Mouse (Mus musculus): ENCODE data around the gene Ccdc69. TPM values are rescaled to one million over a fixed set of nuclear protein-coding genes. Genes with fewer than 3 reads are reported as not detected.

The Ccdc69 gene
- polyA plus RNA-seq, 1 experiment from 2014 or later, result 0.41 TPM

DNA sequence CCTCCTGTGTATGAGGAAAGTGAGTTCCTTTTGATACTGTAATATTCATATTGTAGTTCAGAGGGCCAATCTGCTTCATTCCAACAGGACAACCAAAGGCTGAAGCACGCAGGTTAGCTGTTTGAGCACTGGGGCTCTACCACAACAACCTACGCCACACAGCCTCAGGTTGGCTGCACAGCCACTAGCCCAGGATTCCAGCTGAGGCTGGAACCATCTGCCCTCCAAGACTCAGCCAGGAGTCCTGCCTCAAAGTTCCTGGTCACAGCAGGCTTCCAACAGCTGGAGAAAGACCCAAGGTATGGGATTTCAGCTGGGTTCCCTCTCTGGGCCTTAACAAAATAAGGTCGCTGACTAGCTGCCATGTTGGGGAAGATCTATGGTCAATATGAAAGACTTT lies 54.3 kb downstream of the Ccdc69 start:
- H3K27me3 ChIP-seq (ENCODE audit: control insufficient read depth, insufficient read depth, low read length), result no peaks in the 10 kb centered on the region
- no peak overlapping the region for H3K4me3 ChIP-seq (ENCODE audit: low read depth, low read length)
- no peak for DNase-seq (ENCODE audit: low spot score, missing footprints)
- 81% methylated on average over 3 of the region's 3 CpGs for WGBS
- H3K27ac ChIP-seq (ENCODE audit: low read depth, low read length), result peak overlapping the region; percentile 54
- no peaks in the 10 kb centered on the region for H3K9me3 ChIP-seq (ENCODE audit: control insufficient read depth, low read length)
- peak overlapping the region; percentile 29; the same call in 1 of the 2 replicates for H3K4me2 ChIP-seq
- ATAC-seq (ENCODE audit: low FRiP score), result no peak
- H3K9ac ChIP-seq (ENCODE audit: low read length), result peak overlapping the region; percentile 45; the same call in 1 of the 2 replicates
- no peaks in the 10 kb centered on the region for H3K36me3 ChIP-seq (ENCODE audit: control insufficient read depth, insufficient read depth, low read length)
- peaks cover 21% of the 10 kb centered on the region for H3K4me1 ChIP-seq (ENCODE audit: control insufficient read depth, insufficient read depth, low read length)

DNA sequence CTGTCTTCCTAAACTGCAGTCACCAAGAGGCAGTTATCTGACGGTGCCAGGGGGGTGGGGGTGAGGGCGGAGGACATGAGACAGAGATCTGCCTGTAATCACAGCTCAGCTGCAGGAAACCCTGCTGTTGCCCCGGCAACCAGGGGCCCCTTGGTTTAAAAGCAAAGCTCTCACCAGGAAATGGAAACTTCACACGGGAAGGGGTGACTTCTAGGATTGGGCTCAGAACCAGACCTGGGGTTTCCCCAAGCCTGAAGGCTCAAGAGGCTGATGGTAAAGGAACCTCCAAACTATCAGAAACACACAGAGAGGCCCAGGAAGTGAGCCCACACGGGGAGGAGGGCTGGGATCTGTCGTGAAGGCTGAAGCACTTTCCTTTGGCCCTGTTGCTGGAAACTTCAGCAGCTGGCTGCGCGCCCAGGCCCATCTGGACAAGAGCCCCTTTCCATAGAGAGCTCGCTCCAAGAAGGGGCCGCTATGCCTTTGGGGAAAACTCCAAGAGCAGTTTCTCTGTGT lies 54.8 kb downstream of the Ccdc69 start:
- WGBS, result 20% methylated on average over 10 of the region's 10 CpGs
- Histone ChIP-seq H3K36me3 (ENCODE audit: control insufficient read depth, insufficient read depth, low read length) (no peaks in the 10 kb centered on the region), H3K4me3 (ENCODE audit: low read depth, low read length) (no peak overlapping the region), H3K4me2 (peak overlapping the region; percentile 29; the same call in 1 of the 2 replicates), H3K4me1 (ENCODE audit: control insufficient read depth, insufficient read depth, low read length) (peaks cover 21% of the 10 kb centered on the region), H3K27me3 (ENCODE audit: control insufficient read depth, insufficient read depth, low read length) (no peaks in the 10 kb centered on the region), H3K9me3 (ENCODE audit: control insufficient read depth, low read length) (no peaks in the 10 kb centered on the region), H3K27ac (ENCODE audit: low read depth, low read length) (peak overlapping the region; percentile 54), H3K9ac (ENCODE audit: low read length) (peak overlapping the region; percentile 45)
- peak; percentile 86 for ATAC-seq (ENCODE audit: low FRiP score)
- DNase-seq (ENCODE audit: low spot score, missing footprints), result peak; percentile 97

DNA sequence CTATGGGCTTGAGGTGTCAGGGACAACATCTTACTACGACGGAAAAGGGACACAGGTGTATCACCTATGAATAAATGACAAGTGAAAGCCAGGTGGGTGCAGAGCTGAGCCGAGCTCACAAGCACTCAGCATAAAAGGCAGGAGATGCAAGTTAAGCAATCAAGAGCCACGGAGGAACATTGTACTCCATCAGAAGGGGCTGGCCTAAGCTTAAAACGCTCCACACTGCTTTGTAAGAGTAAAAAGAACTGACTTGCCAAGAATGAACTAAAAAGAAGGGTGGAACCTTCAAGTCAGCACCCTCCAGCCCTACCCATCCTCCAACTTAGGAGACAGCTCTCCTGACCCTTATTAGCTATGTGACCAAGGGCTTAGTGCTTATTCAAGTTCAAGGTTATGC lies 55.4 kb downstream of the Ccdc69 start:
- Histone ChIP-seq H3K4me1 (ENCODE audit: control insufficient read depth, insufficient read depth, low read length) (peaks cover 21% of the 10 kb centered on the region), H3K4me3 (ENCODE audit: low read depth, low read length) (no peak overlapping the region), H3K9ac (ENCODE audit: low read length) (no peak overlapping the region), H3K27me3 (ENCODE audit: control insufficient read depth, insufficient read depth, low read length) (no peaks in the 10 kb centered on the region), H3K9me3 (ENCODE audit: control insufficient read depth, low read length) (no peaks in the 10 kb centered on the region), H3K27ac (ENCODE audit: low read depth, low read length) (peak overlapping the region; percentile 10; the same call in 1 of the 2 replicates), H3K36me3 (ENCODE audit: control insufficient read depth, insufficient read depth, low read length) (no peaks in the 10 kb centered on the region), H3K4me2 (no peak overlapping the region; the same call in 1 of the 2 replicates)
- WGBS, result 69% methylated on average over 5 of the region's 5 CpGs
- peak; percentile 35; the same call in 1 of the 2 replicates for ATAC-seq (ENCODE audit: low FRiP score)
- DNase-seq (ENCODE audit: low spot score, missing footprints), result no peak

DNA sequence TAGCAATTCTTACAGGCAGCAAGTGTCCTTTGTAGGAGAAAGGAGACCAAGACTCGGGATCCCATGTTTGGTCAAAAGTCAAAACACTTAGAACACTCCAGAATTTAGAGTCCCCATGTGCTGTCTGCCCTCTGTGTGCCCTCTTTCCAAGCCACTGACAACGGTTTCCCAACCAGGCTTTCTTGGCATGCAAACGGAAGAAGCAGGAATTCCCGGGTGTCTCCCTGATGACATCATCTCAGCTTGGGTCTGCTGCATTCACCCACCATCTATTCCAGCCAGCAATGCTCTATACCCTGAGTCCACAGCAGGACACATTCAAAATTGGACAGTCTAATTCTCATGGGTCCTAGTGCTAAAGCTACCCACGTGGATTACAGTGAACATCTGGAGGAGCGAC lies 56.1 kb downstream of the Ccdc69 start:
- 74% methylated on average over 6 of the region's 6 CpGs for WGBS
- Histone ChIP-seq H3K9me3 (ENCODE audit: control insufficient read depth, low read length) (no peaks in the 10 kb centered on the region), H3K4me2 (no peak overlapping the region), H3K9ac (ENCODE audit: low read length) (no peak overlapping the region), H3K27ac (ENCODE audit: low read depth, low read length) (no peak overlapping the region), H3K27me3 (ENCODE audit: control insufficient read depth, insufficient read depth, low read length) (no peaks in the 10 kb centered on the region), H3K4me1 (ENCODE audit: control insufficient read depth, insufficient read depth, low read length) (peaks cover 21% of the 10 kb centered on the region), H3K4me3 (ENCODE audit: low read depth, low read length) (no peak overlapping the region), H3K36me3 (ENCODE audit: control insufficient read depth, insufficient read depth, low read length) (no peaks in the 10 kb centered on the region)
- ATAC-seq (ENCODE audit: low FRiP score) (no peak), DNase-seq (ENCODE audit: low spot score, missing footprints) (no peak)

DNA sequence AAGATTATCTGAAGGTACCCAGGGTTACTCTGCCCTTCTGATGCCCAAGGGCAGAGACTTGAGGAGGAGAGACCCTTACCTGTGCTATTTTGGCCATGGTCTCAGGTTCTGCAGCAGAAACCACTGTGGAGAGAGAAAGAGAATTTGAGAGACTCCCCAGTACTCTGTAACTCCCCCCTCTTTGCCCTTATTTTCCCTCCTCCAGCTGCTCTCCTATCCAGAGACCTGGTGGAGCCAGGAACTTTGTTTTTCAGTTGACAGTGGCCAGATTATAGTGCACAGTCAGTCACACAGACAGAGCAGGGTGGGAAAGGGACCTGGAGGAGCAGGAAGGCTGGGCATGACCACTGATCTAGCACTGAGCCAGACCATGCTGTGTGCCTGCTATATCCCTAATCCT lies 56.5 kb downstream of the Ccdc69 start:
- DNase-seq (ENCODE audit: low spot score, missing footprints), result no peak
- no peak overlapping the region for H3K27ac ChIP-seq (ENCODE audit: low read depth, low read length)
- no peak overlapping the region for H3K4me2 ChIP-seq
- H3K4me1 ChIP-seq (ENCODE audit: control insufficient read depth, insufficient read depth, low read length), result peaks cover 21% of the 10 kb centered on the region
- H3K4me3 ChIP-seq (ENCODE audit: low read depth, low read length), result no peak overlapping the region
- no peaks in the 10 kb centered on the region for H3K36me3 ChIP-seq (ENCODE audit: control insufficient read depth, insufficient read depth, low read length)
- no peaks in the 10 kb centered on the region for H3K27me3 ChIP-seq (ENCODE audit: control insufficient read depth, insufficient read depth, low read length)
- no peaks in the 10 kb centered on the region for H3K9me3 ChIP-seq (ENCODE audit: control insufficient read depth, low read length)
- H3K9ac ChIP-seq (ENCODE audit: low read length), result no peak overlapping the region
- no peak for ATAC-seq (ENCODE audit: low FRiP score)

DNA sequence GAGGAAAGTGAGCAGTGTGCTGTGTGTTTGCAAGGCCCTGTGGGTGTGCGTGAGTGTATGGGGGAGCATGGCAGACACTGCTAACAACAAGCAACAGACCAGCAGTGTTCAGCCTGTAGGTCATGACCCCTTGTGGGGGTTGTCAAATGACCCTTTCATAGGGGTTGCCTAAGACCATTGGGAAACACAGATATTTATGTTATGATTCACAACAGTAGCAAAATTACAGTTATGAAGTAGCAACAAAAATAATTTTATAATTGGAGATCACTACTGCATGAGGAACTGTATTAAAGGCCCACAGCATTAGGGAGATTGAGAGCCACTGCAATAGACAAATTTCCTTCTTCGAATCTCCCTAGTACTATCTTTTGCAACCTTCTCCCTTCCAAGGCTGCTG lies 58.2 kb downstream of the Ccdc69 start:
- no peaks in the 10 kb centered on the region for H3K9me3 ChIP-seq (ENCODE audit: control insufficient read depth, low read length)
- 92% methylated on average over 2 of the region's 2 CpGs for WGBS
- H3K9ac ChIP-seq (ENCODE audit: low read length), result no peak overlapping the region
- no peak overlapping the region for H3K4me3 ChIP-seq (ENCODE audit: low read depth, low read length)
- H3K27me3 ChIP-seq (ENCODE audit: control insufficient read depth, insufficient read depth, low read length), result no peaks in the 10 kb centered on the region
- H3K4me1 ChIP-seq (ENCODE audit: control insufficient read depth, insufficient read depth, low read length), result peaks cover 21% of the 10 kb centered on the region
- H3K4me2 ChIP-seq, result no peak overlapping the region
- DNase-seq (ENCODE audit: low spot score, missing footprints), result no peak
- ATAC-seq (ENCODE audit: low FRiP score), result no peak
- H3K27ac ChIP-seq (ENCODE audit: low read depth, low read length), result no peak overlapping the region
- H3K36me3 ChIP-seq (ENCODE audit: control insufficient read depth, insufficient read depth, low read length), result no peaks in the 10 kb centered on the region

DNA sequence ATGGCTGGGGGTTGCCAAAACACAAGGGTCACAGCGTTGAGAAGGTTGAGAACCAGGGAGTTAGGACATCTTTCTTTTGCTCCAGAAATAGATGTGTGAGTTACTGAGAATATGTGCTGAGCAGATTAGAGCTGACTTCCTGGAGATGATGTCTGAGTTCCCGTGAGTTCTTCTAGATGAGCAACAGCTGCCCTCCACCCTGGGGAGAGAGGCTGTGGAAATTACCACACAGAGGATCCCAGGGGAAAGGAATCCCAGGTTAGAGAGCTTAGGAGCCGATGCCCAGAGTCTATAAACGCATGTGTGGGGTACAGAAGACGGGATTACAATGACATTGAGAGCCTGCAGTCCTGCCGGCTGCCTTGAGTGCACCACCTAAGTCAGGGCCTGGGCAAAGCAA lies 59.9 kb downstream of the Ccdc69 start:
- 75% methylated on average over 6 of the region's 6 CpGs for WGBS
- Histone ChIP-seq H3K27ac (ENCODE audit: low read depth, low read length) (no peak overlapping the region), H3K4me1 (ENCODE audit: control insufficient read depth, insufficient read depth, low read length) (peaks cover 11% of the 10 kb centered on the region), H3K4me2 (no peak overlapping the region), H3K9ac (ENCODE audit: low read length) (no peak overlapping the region), H3K36me3 (ENCODE audit: control insufficient read depth, insufficient read depth, low read length) (no peaks in the 10 kb centered on the region), H3K9me3 (ENCODE audit: control insufficient read depth, low read length) (no peaks in the 10 kb centered on the region), H3K27me3 (ENCODE audit: control insufficient read depth, insufficient read depth, low read length) (no peaks in the 10 kb centered on the region), H3K4me3 (ENCODE audit: low read depth, low read length) (no peak overlapping the region)
- no peak for DNase-seq (ENCODE audit: low spot score, missing footprints)
- ATAC-seq (ENCODE audit: low FRiP score), result no peak

DNA sequence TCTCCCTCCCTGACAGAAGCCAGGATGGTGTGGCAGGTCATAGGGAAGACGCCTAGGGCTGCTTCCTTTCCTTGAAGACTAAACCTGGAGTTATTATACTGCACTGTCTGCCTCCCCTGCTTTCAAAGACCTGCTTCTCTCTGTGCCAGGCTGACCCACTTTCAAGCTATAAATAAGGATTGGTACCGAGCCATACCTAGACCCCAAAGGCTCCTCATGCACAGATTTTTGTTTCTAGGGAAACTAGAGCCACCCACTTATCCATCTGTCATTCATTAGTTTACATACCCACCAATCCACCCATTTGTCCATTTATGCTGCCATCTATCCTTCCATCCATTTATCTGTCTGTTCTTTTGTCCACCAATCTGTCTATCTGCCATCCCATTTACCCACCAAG lies 60.7 kb downstream of the Ccdc69 start:
- no peaks in the 10 kb centered on the region for H3K27me3 ChIP-seq (ENCODE audit: control insufficient read depth, insufficient read depth, low read length)
- H3K9me3 ChIP-seq (ENCODE audit: control insufficient read depth, low read length), result no peaks in the 10 kb centered on the region
- 80% methylated on average over 2 of the region's 2 CpGs for WGBS
- H3K27ac ChIP-seq (ENCODE audit: low read depth, low read length), result no peak overlapping the region
- no peak overlapping the region for H3K4me2 ChIP-seq
- ATAC-seq (ENCODE audit: low FRiP score), result no peak
- no peak overlapping the region for H3K4me3 ChIP-seq (ENCODE audit: low read depth, low read length)
- peaks cover 4% of the 10 kb centered on the region for H3K4me1 ChIP-seq (ENCODE audit: control insufficient read depth, insufficient read depth, low read length)
- H3K36me3 ChIP-seq (ENCODE audit: control insufficient read depth, insufficient read depth, low read length), result no peaks in the 10 kb centered on the region
- no peak overlapping the region for H3K9ac ChIP-seq (ENCODE audit: low read length)
- no peak for DNase-seq (ENCODE audit: low spot score, missing footprints)

DNA sequence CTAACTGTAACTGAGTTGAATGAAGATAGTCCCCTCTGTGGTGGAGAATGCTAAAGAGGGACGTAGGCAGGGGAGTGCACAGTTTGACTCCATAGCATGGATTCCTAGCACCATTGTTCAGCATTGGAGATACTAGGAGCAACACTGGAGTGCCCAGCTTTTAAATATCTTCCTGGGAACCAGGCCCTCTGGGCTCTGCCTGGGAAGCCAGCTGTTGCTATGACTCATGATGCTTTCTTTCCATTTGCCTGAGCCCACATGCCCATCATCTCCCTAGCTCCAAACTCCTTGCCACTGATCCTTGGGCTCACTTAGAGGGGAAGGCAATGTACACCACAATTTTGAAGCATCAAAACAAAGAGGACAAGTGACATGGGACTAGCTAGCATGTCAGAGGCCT lies 61.2 kb downstream of the Ccdc69 start:
- WGBS, result 74% methylated on average over 1 of the region's 1 CpGs
- Histone ChIP-seq H3K4me2 (no peak overlapping the region), H3K4me1 (ENCODE audit: control insufficient read depth, insufficient read depth, low read length) (no peaks in the 10 kb centered on the region), H3K4me3 (ENCODE audit: low read depth, low read length) (no peak overlapping the region), H3K27me3 (ENCODE audit: control insufficient read depth, insufficient read depth, low read length) (no peaks in the 10 kb centered on the region), H3K36me3 (ENCODE audit: control insufficient read depth, insufficient read depth, low read length) (no peaks in the 10 kb centered on the region), H3K9me3 (ENCODE audit: control insufficient read depth, low read length) (no peaks in the 10 kb centered on the region), H3K9ac (ENCODE audit: low read length) (no peak overlapping the region), H3K27ac (ENCODE audit: low read depth, low read length) (no peak overlapping the region)
- ATAC-seq (ENCODE audit: low FRiP score), result no peak
- DNase-seq (ENCODE audit: low spot score, missing footprints), result no peak

Data from midbrain, embryonic 11.5 days (tissue).